Mouse (Mus musculus) myocyte (in vitro differentiated cells): ENCODE data around the gene Dock1. TPM values are rescaled to one million over a fixed set of nuclear protein-coding genes. Genes with fewer than 3 reads are reported as not detected.

Experiments used
- H3K27me3 ChIP-seq: one replicate; pipeline ENCODE4 v1.6.1; 2011; ENCODE audit not compliant: control insufficient read depth, insufficient read depth, insufficient read length
- H3K36me3 ChIP-seq: one replicate; pipeline ENCODE4 v1.6.1; 2011; ENCODE audit not compliant: control insufficient read depth, insufficient read depth
- H3K4me2 ChIP-seq: one replicate; pipeline ENCODE4 v1.6.1; 2011; ENCODE audit warnings: low read depth, control low read depth
- H3K4me3 ChIP-seq: one replicate; pipeline ENCODE4 v1.5.1; 2011; ENCODE audit warnings: mild to moderate bottlenecking, control low read depth, moderate library complexity
- H3K79me2 ChIP-seq: one replicate; pipeline ENCODE4 v1.6.1; 2011; ENCODE audit not compliant: control insufficient read depth, insufficient read depth
- H3ac ChIP-seq: one replicate; pipeline ENCODE4 v1.6.1; 2011; ENCODE audit not compliant: control insufficient read depth, insufficient read length
- CEBPB ChIP-seq: IDR thresholded peaks from 2 replicates; pipeline ENCODE4 v1.6.1; 2011; ENCODE audit warnings: mild to moderate bottlenecking, moderate library complexity; ENCODE audit not compliant: poor library complexity, insufficient read depth, severe bottlenecking
- E2F4 ChIP-seq: IDR thresholded peaks from one replicate; pipeline ENCODE4 v1.6.1; 2011; ENCODE audit warnings: mild to moderate bottlenecking, control low read depth, moderate library complexity; ENCODE audit not compliant: insufficient read depth
- MAX ChIP-seq: IDR thresholded peaks from one replicate; pipeline ENCODE4 v1.6.1; 2011; ENCODE audit warnings: low read depth, mild to moderate bottlenecking, control low read depth
- MYOD1 ChIP-seq, 3 experiments: IDR thresholded peaks; one replicate each; pipeline ENCODE4 v1.6.1; 2011; ENCODE audit warnings: control low read depth in 2 of 3, low read depth in 2 of 3, mild to moderate bottlenecking in 2 of 3, moderate library complexity in 1 of 3; ENCODE audit not compliant: insufficient read length in 2 of 3, control insufficient read depth in 1 of 3
- MYOG ChIP-seq, 3 experiments: IDR thresholded peaks; one replicate each; pipeline ENCODE4 v1.6.1; 2011; ENCODE audit warnings: control low read depth in 2 of 3, low read depth in 2 of 3, mild to moderate bottlenecking in 2 of 3; ENCODE audit not compliant: insufficient read length in 2 of 3, control insufficient read depth in 1 of 3, insufficient read depth in 1 of 3
- POLR2A ChIP-seq: IDR thresholded peaks from one replicate; pipeline ENCODE4 v1.6.1; 2011; ENCODE audit warnings: low read depth, mild to moderate bottlenecking, control low read depth, moderate library complexity; ENCODE audit not compliant: insufficient read length
- POLR2AphosphoS2 ChIP-seq: IDR thresholded peaks from one replicate; pipeline ENCODE4 v1.6.1; 2011; ENCODE audit warnings: low read depth, control low read depth; ENCODE audit not compliant: insufficient read length
- REST ChIP-seq: IDR thresholded peaks from one replicate; pipeline ENCODE4 v1.6.1; 2011; ENCODE audit warnings: mild to moderate bottlenecking, control low read depth, moderate library complexity; ENCODE audit not compliant: insufficient read depth, insufficient read length
- SRF ChIP-seq: IDR thresholded peaks from one replicate; pipeline ENCODE4 v1.6.1; 2011; ENCODE audit warnings: low read depth; ENCODE audit not compliant: control insufficient read depth, insufficient read length
- TCF12 ChIP-seq: IDR thresholded peaks from one replicate; pipeline ENCODE4 v1.6.1; 2011; ENCODE audit warnings: mild to moderate bottlenecking, control low read depth; ENCODE audit not compliant: poor library complexity, insufficient read depth, severe bottlenecking
- TCF3 ChIP-seq: IDR thresholded peaks from one replicate; pipeline ENCODE4 v1.6.1; 2011; ENCODE audit warnings: low read depth, control low read depth; ENCODE audit not compliant: insufficient read length
- USF1 ChIP-seq: IDR thresholded peaks from one replicate; pipeline ENCODE4 v1.6.1; 2011; ENCODE audit warnings: low read depth, mild to moderate bottlenecking, control low read depth, moderate library complexity
- polyA plus RNA-seq: library from polyadenylated mRNA; unstranded; fragments of >200 nt; fragmentation: generic; extraction: Trizol; gene quantifications from one replicate; pipeline ENCODE4 v1.2.1, GENCODE M21; 2012; ENCODE audit warnings: missing spikeins

Gene Dock1
- polyA plus RNA-seq, 1 experiment: 6.2 TPM

DNA sequence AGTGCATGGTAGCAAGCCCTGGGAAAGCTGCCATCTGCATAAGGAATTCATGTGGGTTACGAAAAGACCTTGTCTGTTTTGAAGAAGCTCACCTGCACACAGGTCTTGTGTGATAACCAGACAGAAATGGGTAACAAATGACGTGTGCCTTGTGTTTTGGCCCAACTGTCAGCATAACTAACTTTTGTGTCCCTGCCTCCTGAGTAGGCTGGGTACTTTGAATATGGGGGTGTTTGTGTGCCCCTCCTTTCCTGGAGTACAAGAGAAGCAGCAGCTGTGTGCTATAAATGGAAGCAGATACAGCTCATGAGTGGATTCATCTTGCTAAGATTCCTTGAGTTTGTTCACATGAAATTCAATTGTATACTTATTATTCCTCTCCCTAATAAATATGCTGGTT, 480.5 kb downstream of the Dock1 start:
- no peaks in the 10 kb centered on the region for H3K36me3 ChIP-seq
- no peak overlapping the region for H3K4me3 ChIP-seq
- TF ChIP-seq CEBPB: no peak
- TF ChIP-seq MYOG (IDR thresholded peaks at IDR 0.05; ENCODE audit: control insufficient read depth in 1 of 3, insufficient read depth in 1 of 3, insufficient read length in 2 of 3, low read depth in 2 of 3): peak in 1 of 3 experiments; percentile 87
- peak in 2 of 3 experiments; percentile 5 to 54 for TF ChIP-seq MYOD1 (IDR thresholded peaks at IDR 0.05; ENCODE audit: control insufficient read depth in 1 of 3, insufficient read length in 2 of 3, low read depth in 2 of 3)
- H3K27me3 ChIP-seq: no peaks in the 10 kb centered on the region
- H3K4me2 ChIP-seq: peak overlapping the region; percentile 12
- no peak overlapping the region for H3ac ChIP-seq
- H3K79me2 ChIP-seq: no peaks in the 10 kb centered on the region

DNA sequence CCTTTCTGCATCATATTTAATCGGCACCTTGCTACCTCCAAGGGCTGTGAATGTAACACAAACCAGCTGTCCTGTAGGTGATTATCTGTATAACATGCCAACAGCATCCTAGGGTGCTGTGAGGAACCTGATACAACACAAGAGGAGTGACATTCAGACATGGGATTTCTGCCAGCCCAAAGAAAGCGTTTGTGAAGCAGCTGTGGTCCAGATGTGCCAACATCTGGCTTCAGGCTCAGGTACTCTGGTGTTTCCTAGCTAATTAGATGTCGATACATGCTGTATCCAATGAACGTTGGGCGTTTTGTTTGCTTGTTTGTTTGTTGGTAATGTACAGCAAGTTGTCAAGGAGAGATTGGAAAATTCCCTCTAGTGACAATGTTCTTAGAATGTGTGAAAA, 487.1 kb downstream of the Dock1 start:
- TF ChIP-seq REST (no peak), MAX (no peak), E2F4 (no peak), MYOG (IDR thresholded peaks at IDR 0.05; ENCODE audit: control insufficient read depth in 1 of 3, insufficient read depth in 1 of 3, insufficient read length in 2 of 3, low read depth in 2 of 3) (no peak), CEBPB (no peak), POLR2AphosphoS2 (no peak), MYOD1 (IDR thresholded peaks at IDR 0.05; ENCODE audit: control insufficient read depth in 1 of 3, insufficient read length in 2 of 3, low read depth in 2 of 3) (no peak)
- H3ac ChIP-seq: no peak overlapping the region
- H3K36me3 ChIP-seq: peaks cover 7% of the 10 kb centered on the region
- no peak overlapping the region for H3K4me2 ChIP-seq
- no peaks in the 10 kb centered on the region for H3K79me2 ChIP-seq
- no peak overlapping the region for H3K4me3 ChIP-seq
- no peaks in the 10 kb centered on the region for H3K27me3 ChIP-seq

DNA sequence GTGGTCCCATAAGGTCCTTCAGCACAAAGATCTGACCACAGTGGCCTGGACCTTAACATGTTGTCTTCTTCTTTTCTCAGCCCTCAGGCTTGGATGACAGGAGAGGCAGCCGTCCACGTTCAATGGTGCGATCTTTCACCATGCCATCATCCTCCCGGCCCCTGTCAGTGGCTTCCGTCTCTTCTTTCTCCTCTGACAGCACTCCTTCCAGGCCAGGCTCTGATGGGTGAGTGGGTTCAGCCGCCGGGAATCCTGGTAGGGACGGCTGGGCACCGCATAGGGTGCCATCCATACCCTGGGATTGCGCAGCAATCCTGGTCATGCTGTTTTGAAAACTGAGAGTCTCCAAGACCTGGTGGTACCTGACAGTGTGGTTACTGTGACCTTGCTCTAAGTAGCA, 487.9 kb downstream of the Dock1 start:
- H3K4me2 ChIP-seq: no peak overlapping the region
- no peaks in the 10 kb centered on the region for H3K79me2 ChIP-seq
- H3K27me3 ChIP-seq: no peaks in the 10 kb centered on the region
- no peak overlapping the region for H3K4me3 ChIP-seq
- H3K36me3 ChIP-seq: peaks cover 7% of the 10 kb centered on the region
- H3ac ChIP-seq: no peak overlapping the region
- no peak for TF ChIP-seq REST
- no peak for TF ChIP-seq MAX
- TF ChIP-seq TCF3: no peak
- TF ChIP-seq TCF12: no peak
- TF ChIP-seq E2F4: no peak
- TF ChIP-seq USF1: no peak
- TF ChIP-seq POLR2A: no peak
- no peak for TF ChIP-seq MYOG (IDR thresholded peaks at IDR 0.05; ENCODE audit: control insufficient read depth in 1 of 3, insufficient read depth in 1 of 3, insufficient read length in 2 of 3, low read depth in 2 of 3)
- TF ChIP-seq CEBPB: no peak
- no peak for TF ChIP-seq SRF
- no peak for TF ChIP-seq POLR2AphosphoS2
- no peak for TF ChIP-seq MYOD1 (IDR thresholded peaks at IDR 0.05; ENCODE audit: control insufficient read depth in 1 of 3, insufficient read length in 2 of 3, low read depth in 2 of 3)

DNA sequence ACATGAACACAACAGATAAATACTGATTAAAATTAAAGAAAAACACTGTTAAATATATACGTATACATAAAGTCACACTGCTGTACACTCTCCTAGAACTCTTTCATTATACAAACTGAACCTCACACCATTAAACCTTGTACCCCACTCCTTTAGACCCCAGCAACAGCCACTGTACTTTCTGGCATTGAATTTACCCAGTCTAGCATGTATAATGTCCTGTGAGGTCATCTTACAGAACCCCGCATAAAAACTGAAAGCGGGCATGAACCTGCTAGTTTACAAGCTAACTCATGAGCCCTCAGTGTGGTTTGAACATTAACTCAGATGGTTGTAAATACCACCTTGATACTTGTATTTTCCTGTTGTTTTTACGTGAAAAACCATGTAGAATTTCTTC, 489.2 kb downstream of the Dock1 start:
- H3K4me3 ChIP-seq: no peak overlapping the region
- H3K4me2 ChIP-seq: no peak overlapping the region
- TF ChIP-seq E2F4 (no peak), SRF (no peak), MYOG (IDR thresholded peaks at IDR 0.05; ENCODE audit: control insufficient read depth in 1 of 3, insufficient read depth in 1 of 3, insufficient read length in 2 of 3, low read depth in 2 of 3) (no peak), POLR2AphosphoS2 (no peak), CEBPB (no peak), TCF12 (no peak), REST (no peak), MYOD1 (IDR thresholded peaks at IDR 0.05; ENCODE audit: control insufficient read depth in 1 of 3, insufficient read length in 2 of 3, low read depth in 2 of 3) (no peak), POLR2A (no peak), MAX (no peak), TCF3 (no peak), USF1 (no peak)
- no peak overlapping the region for H3ac ChIP-seq
- H3K36me3 ChIP-seq: peaks cover 11% of the 10 kb centered on the region
- H3K27me3 ChIP-seq: no peaks in the 10 kb centered on the region
- no peaks in the 10 kb centered on the region for H3K79me2 ChIP-seq

DNA sequence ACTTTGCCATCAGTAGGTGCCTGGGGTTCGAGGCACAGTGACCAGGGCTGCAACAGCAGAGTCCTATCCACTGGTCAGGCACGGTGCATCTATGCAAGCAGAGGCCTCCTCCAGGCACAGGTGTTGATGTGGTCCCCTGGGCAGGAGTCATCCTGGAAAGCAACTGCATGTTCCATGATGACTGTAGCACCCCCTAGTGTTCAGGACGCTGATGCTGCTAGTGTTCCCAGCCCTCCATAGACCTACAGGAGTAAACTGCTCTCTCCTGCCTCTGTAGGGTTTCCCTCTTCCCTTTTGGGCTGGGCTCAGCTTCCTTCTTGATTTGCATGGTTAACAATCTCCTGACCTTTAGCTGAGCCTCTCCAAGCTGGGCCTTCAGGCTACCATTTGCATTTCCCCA, 494.7 kb downstream of the Dock1 start:
- H3K36me3 ChIP-seq: peaks cover 16% of the 10 kb centered on the region

More for the DNA sequence above, 494.7 kb downstream of the Dock1 start:
- Histone ChIP-seq H3K4me2 (no peak overlapping the region), H3ac (no peak overlapping the region), H3K4me3 (no peak overlapping the region), H3K79me2 (no peaks in the 10 kb centered on the region), H3K27me3 (no peaks in the 10 kb centered on the region)
- TF ChIP-seq MYOD1 (IDR thresholded peaks at IDR 0.05; ENCODE audit: control insufficient read depth in 1 of 3, insufficient read length in 2 of 3, low read depth in 2 of 3) (no peak), MYOG (IDR thresholded peaks at IDR 0.05; ENCODE audit: control insufficient read depth in 1 of 3, insufficient read depth in 1 of 3, insufficient read length in 2 of 3, low read depth in 2 of 3) (no peak), TCF3 (no peak), USF1 (no peak)
